Mouse (Mus musculus): ENCODE measurements around the gene Gm14214. TPM values are rescaled to one million over a fixed set of nuclear protein-coding genes. Genes with fewer than 3 reads are reported as not detected.
A peak's percentile ranks its signal among the peaks of the same experiment; 100 is the strongest.

Gene Gm14214
- polyA plus RNA-seq, 1 experiment from 2014 or later, result not detected

GRCm38 (mm10) chr2:154765554-154766008 lies 4.2 kb downstream of the Gm14214 start:
- Histone ChIP-seq H3K9ac (replicated peaks) (no peak overlapping the region), H3K27ac (replicated peaks) (no peak overlapping the region), H3K27me3 (no peaks in the 10 kb centered on the region), H3K9me3 (no peaks in the 10 kb centered on the region), H3K36me3 (no peaks in the 10 kb centered on the region), H3K4me3 (no peak overlapping the region), H3K4me1 (no peaks in the 10 kb centered on the region), H3K4me2 (replicated peaks) (no peak overlapping the region)
- no peak for ATAC-seq (replicated peaks)
- 89% methylated on average over 8 of the region's 8 CpGs for WGBS

- Histone ChIP-seq H3K27me3 (no peaks in the 10 kb centered on the region), H3K36me3 (no peaks in the 10 kb centered on the region), H3K4me3 (no peak overlapping the region), H3K9me3 (no peaks in the 10 kb centered on the region), H3K4me1 (no peaks in the 10 kb centered on the region), H3K9ac (replicated peaks) (no peak overlapping the region), H3K4me2 (replicated peaks) (no peak overlapping the region), H3K27ac (replicated peaks) (no peak overlapping the region)
- WGBS, result 80% methylated on average over 9 of the region's 9 CpGs
- no peak for ATAC-seq (replicated peaks)
These were observed 4.9 kb downstream of the Gm14214 start for GRCm38 (mm10) chr2:154764828-154765497.

GRCm38 (mm10) chr2:154763226-154763625 lies 6.6 kb downstream of the Gm14214 start:
- no peak for ATAC-seq (replicated peaks)
- no peaks in the 10 kb centered on the region for H3K36me3 ChIP-seq
- H3K27me3 ChIP-seq, result no peaks in the 10 kb centered on the region
- H3K9ac ChIP-seq (replicated peaks), result no peak overlapping the region
- no peak overlapping the region for H3K4me2 ChIP-seq (replicated peaks)
- H3K4me3 ChIP-seq, result no peak overlapping the region
- H3K27ac ChIP-seq (replicated peaks), result no peak overlapping the region
- 75% methylated on average over 3 of the region's 3 CpGs for WGBS
- no peaks in the 10 kb centered on the region for H3K4me1 ChIP-seq
- H3K9me3 ChIP-seq, result no peaks in the 10 kb centered on the region

GRCm38 (mm10) chr2:154758454-154758853 lies 11.4 kb downstream of the Gm14214 start:
- H3K9me3 ChIP-seq, result no peaks in the 10 kb centered on the region
- H3K4me2 ChIP-seq (replicated peaks), result no peak overlapping the region
- WGBS, result 81% methylated on average over 1 of the region's 1 CpGs
- no peaks in the 10 kb centered on the region for H3K4me1 ChIP-seq
- no peak overlapping the region for H3K9ac ChIP-seq (replicated peaks)
- no peak for ATAC-seq (replicated peaks)
- no peaks in the 10 kb centered on the region for H3K27me3 ChIP-seq
- H3K36me3 ChIP-seq, result no peaks in the 10 kb centered on the region
- no peak overlapping the region for H3K27ac ChIP-seq (replicated peaks)
- no peak overlapping the region for H3K4me3 ChIP-seq

GRCm38 (mm10) chr2:154757691-154758090 lies 12.1 kb downstream of the Gm14214 start:
- Histone ChIP-seq H3K36me3 (no peaks in the 10 kb centered on the region), H3K9me3 (no peaks in the 10 kb centered on the region), H3K4me3 (no peak overlapping the region), H3K4me2 (replicated peaks) (no peak overlapping the region), H3K27me3 (0 out of 2 replicates have a peak, but pooled peaks cover 4% of the 10 kb centered on the region), H3K27ac (replicated peaks) (no peak overlapping the region), H3K9ac (replicated peaks) (no peak overlapping the region), H3K4me1 (no peaks in the 10 kb centered on the region)
- 83% methylated on average over 5 of the region's 5 CpGs for WGBS
- no peak for ATAC-seq (replicated peaks)

- H3K36me3 ChIP-seq, result no peaks in the 10 kb centered on the region
- H3K4me2 ChIP-seq (replicated peaks), result no peak overlapping the region
- H3K27ac ChIP-seq (replicated peaks), result no peak overlapping the region
- no peaks in the 10 kb centered on the region for H3K4me1 ChIP-seq
- 0 out of 2 replicates have a peak, but pooled peaks cover 4% of the 10 kb centered on the region for H3K27me3 ChIP-seq
- ATAC-seq (replicated peaks), result no peak
- H3K9me3 ChIP-seq, result no peaks in the 10 kb centered on the region
- 62% methylated on average over 6 of the region's 6 CpGs for WGBS
- H3K9ac ChIP-seq (replicated peaks), result no peak overlapping the region
- H3K4me3 ChIP-seq, result no peak overlapping the region
These were observed 14.0 kb downstream of the Gm14214 start for GRCm38 (mm10) chr2:154755791-154756190.

- Histone ChIP-seq H3K9ac (replicated peaks) (no peak overlapping the region), H3K4me2 (replicated peaks) (no peak overlapping the region), H3K4me1 (peaks cover 12% of the 10 kb centered on the region), H3K9me3 (no peaks in the 10 kb centered on the region), H3K27me3 (0 out of 2 replicates have a peak, but pooled peaks cover 4% of the 10 kb centered on the region), H3K27ac (replicated peaks) (no peak overlapping the region), H3K36me3 (no peaks in the 10 kb centered on the region), H3K4me3 (no peak overlapping the region)
- WGBS, result 91% methylated on average over 2 of the region's 2 CpGs
- ATAC-seq (replicated peaks), result no peak
These were observed 15.7 kb downstream of the Gm14214 start for GRCm38 (mm10) chr2:154754068-154754560.

GRCm38 (mm10) chr2:154751924-154752323 lies 17.9 kb downstream of the Gm14214 start:
- Histone ChIP-seq H3K9me3 (no peaks in the 10 kb centered on the region), H3K4me3 (no peak overlapping the region), H3K4me1 (peaks cover 17% of the 10 kb centered on the region), H3K27me3 (0 out of 2 replicates have a peak, but pooled peaks cover 4% of the 10 kb centered on the region), H3K9ac (replicated peaks) (no peak overlapping the region), H3K4me2 (replicated peaks) (no peak overlapping the region), H3K27ac (replicated peaks) (no peak overlapping the region), H3K36me3 (no peaks in the 10 kb centered on the region)
- WGBS, result 35% methylated on average over 8 of the region's 8 CpGs
- ATAC-seq (replicated peaks), result no peak

GRCm38 (mm10) chr2:154749046-154750036 lies 20.5 kb downstream of the Gm14214 start:
- ATAC-seq (replicated peaks), result peak; percentile 89
- H3K27me3 ChIP-seq, result 0 out of 2 replicates have a peak, but pooled peaks cover 4% of the 10 kb centered on the region
- H3K4me2 ChIP-seq (replicated peaks), result peak overlapping the region; percentile 33
- H3K27ac ChIP-seq (replicated peaks), result peak overlapping the region; percentile 82
- peaks cover 17% of the 10 kb centered on the region for H3K4me1 ChIP-seq
- H3K4me3 ChIP-seq, result no peak overlapping the region
- 14% methylated on average over 23 of the region's 23 CpGs for WGBS
- no peaks in the 10 kb centered on the region for H3K9me3 ChIP-seq
- no peaks in the 10 kb centered on the region for H3K36me3 ChIP-seq
- no peak overlapping the region for H3K9ac ChIP-seq (replicated peaks)

GRCm38 (mm10) chr2:154748383-154748782 lies 21.4 kb downstream of the Gm14214 start:
- no peak for ATAC-seq (replicated peaks)
- H3K9me3 ChIP-seq, result no peaks in the 10 kb centered on the region
- H3K4me1 ChIP-seq, result peaks cover 17% of the 10 kb centered on the region
- no peaks in the 10 kb centered on the region for H3K36me3 ChIP-seq
- no peak overlapping the region for H3K4me3 ChIP-seq
- H3K4me2 ChIP-seq (replicated peaks), result no peak overlapping the region
- H3K27me3 ChIP-seq, result 0 out of 2 replicates have a peak, but pooled peaks cover 4% of the 10 kb centered on the region
- 84% methylated on average over 2 of the region's 2 CpGs for WGBS
- H3K9ac ChIP-seq (replicated peaks), result no peak overlapping the region
- 0 out of 2 replicates have a peak overlapping the region, but pooled peaks have one; percentile 82 for H3K27ac ChIP-seq (replicated peaks)

GRCm38 (mm10) chr2:154743915-154744314 lies 25.9 kb downstream of the Gm14214 start:
- ATAC-seq (replicated peaks), result no peak
- Histone ChIP-seq H3K4me3 (no peak overlapping the region), H3K9me3 (no peaks in the 10 kb centered on the region), H3K36me3 (no peaks in the 10 kb centered on the region), H3K4me2 (replicated peaks) (no peak overlapping the region), H3K27ac (replicated peaks) (no peak overlapping the region), H3K27me3 (no peaks in the 10 kb centered on the region), H3K9ac (replicated peaks) (no peak overlapping the region), H3K4me1 (peaks cover 2% of the 10 kb centered on the region)
- WGBS, result 83% methylated on average over 4 of the region's 4 CpGs
